Mouse (Mus musculus): Measurements from ENCODE around the gene Lrba.

Gene Lrba

GRCm38 (mm10) chr3:86522880-86523505 is 298.5 kb downstream of the Lrba start:
- WGBS, result 70% methylated on average over 3 of the region's 3 CpGs

GRCm38 (mm10) chr3:86531531-86532269 is 307.2 kb downstream of the Lrba start:
- WGBS, result 83% methylated on average over 16 of the region's 16 CpGs

- WGBS, result 95% methylated on average over 1 of the region's 1 CpGs
Observed at GRCm38 (mm10) chr3:86536751-86537150, 312.3 kb downstream of the Lrba start.

GRCm38 (mm10) chr3:86538645-86539554 is 314.4 kb downstream of the Lrba start:
- 57% methylated on average over 13 of the region's 13 CpGs for WGBS

- WGBS, result 87% methylated on average over 11 of the region's 11 CpGs
Observed at GRCm38 (mm10) chr3:86539555-86540168, 315.2 kb downstream of the Lrba start.

- WGBS, result 93% methylated on average over 4 of the region's 4 CpGs
Observed at GRCm38 (mm10) chr3:86541074-86541614, 316.7 kb downstream of the Lrba start.

GRCm38 (mm10) chr3:86541863-86542397 is 317.4 kb downstream of the Lrba start:
- WGBS, result 98% methylated on average over 1 of the region's 1 CpGs

GRCm38 (mm10) chr3:86544785-86545184 is 320.3 kb downstream of the Lrba start:
- WGBS, result 73% methylated on average over 3 of the region's 3 CpGs

GRCm38 (mm10) chr3:86545945-86546344 is 321.5 kb downstream of the Lrba start:
- WGBS, result 59% methylated on average over 5 of the region's 5 CpGs

- WGBS, result 20% methylated on average over 45 of the region's 45 CpGs
Observed at GRCm38 (mm10) chr3:86546471-86547250, 322.2 kb downstream of the Lrba start.

GRCm38 (mm10) chr3:86547251-86547791 is 322.8 kb downstream of the Lrba start:
- WGBS, result 62% methylated on average over 42 of the region's 42 CpGs

GRCm38 (mm10) chr3:86548091-86549015 is 323.9 kb downstream of the Lrba start, which contains the start of gene Mab21l2:
Mab21l2 (minus strand) TSS chr3:86548629.
- 60% methylated on average over 25 of the region's 25 CpGs for WGBS

GRCm38 (mm10) chr3:86550301-86551010 is 326.0 kb downstream of the Lrba start:
- 83% methylated on average over 22 of the region's 22 CpGs for whole genome bisulfite sequencing

GRCm38 (mm10) chr3:86551011-86551728 is 326.7 kb downstream of the Lrba start:
- 84% methylated on average over 8 of the region's 8 CpGs for WGBS

- WGBS, result 95% methylated on average over 5 of the region's 5 CpGs
Observed at GRCm38 (mm10) chr3:86552170-86552569, 327.7 kb downstream of the Lrba start.

GRCm38 (mm10) chr3:86558976-86559375 is 334.5 kb downstream of the Lrba start:
- WGBS, result 74% methylated on average over 1 of the region's 1 CpGs

GRCm38 (mm10) chr3:86559635-86560034 is 335.2 kb downstream of the Lrba start:
- 75% methylated on average over 4 of the region's 4 CpGs for WGBS
